Mouse (Mus musculus) embryonic fibroblast, embryonic 13.5 days (primary cell): ENCODE data around the gene Osbpl5.

Experiments
- CTCF ChIP-seq: IDR thresholded peaks from 2 replicates; pipeline ENCODE4 v1.5.1; 2011; ENCODE audit warnings: mild to moderate bottlenecking, control low read depth, low read length, moderate library complexity, borderline replicate concordance; ENCODE audit not compliant: insufficient read depth
- POLR2A ChIP-seq: IDR thresholded peaks from 2 replicates; pipeline ENCODE4 v1.6.1; 2011; ENCODE audit warnings: low read depth, mild to moderate bottlenecking, control low read depth, low read length, moderate library complexity

- TF ChIP-seq CTCF (no peak), POLR2A (no peak)
Measured at GRCm38 (mm10) chr7:143663470-143663869, 93.3 kb downstream of the Osbpl5 start.
